Mouse (Mus musculus) G1E (cell line): ENCODE results near the gene Atf6. TPM values are rescaled to one million over a fixed set of nuclear protein-coding genes. Genes with fewer than 3 reads are reported as not detected.

ENCODE experiments used
- ATAC-seq: 2 replicates; pipeline ENCODE4 v1.8.0; 2016; ENCODE audit warnings: mild to moderate bottlenecking; ENCODE audit not compliant: insufficient number of reproducible peaks, poor library complexity, low FRiP score, severe bottlenecking; ENCODE audit errors: extremely low read depth
- DNase-seq: peaks from one replicate; pipeline ENCODE4 v3.0.0; 2012; ENCODE audit warnings: low spot score
- H3K27me3 ChIP-seq: 2 replicates; pipeline ENCODE4 v1.6.1; 2012; ENCODE audit warnings: mild to moderate bottlenecking, low read length, inconsistent platforms; ENCODE audit not compliant: insufficient read depth
- H3K36me3 ChIP-seq: replicated peaks from 2 replicates; pipeline ENCODE3; 2012; ENCODE audit warnings: mild to moderate bottlenecking, inconsistent platforms
- H3K4me1 ChIP-seq: 2 replicates; pipeline ENCODE4 v1.6.1; 2012; ENCODE audit warnings: low read depth, low read length, inconsistent platforms, mixed read lengths; ENCODE audit not compliant: insufficient read depth
- H3K4me3 ChIP-seq: 2 replicates; pipeline ENCODE4 v1.5.1; 2012; ENCODE audit warnings: low read depth, mild to moderate bottlenecking, inconsistent platforms, low read length, moderate library complexity, mixed read lengths
- H3K9me3 ChIP-seq: replicated peaks from 2 replicates; pipeline ENCODE4 v1.6.1; 2012; ENCODE audit warnings: inconsistent platforms
- CTCF ChIP-seq: IDR thresholded peaks from 2 replicates; pipeline ENCODE4 v1.5.1; 2012; ENCODE audit warnings: low read depth, low read length, inconsistent platforms, mixed read lengths
- GATA1 ChIP-seq: IDR thresholded peaks from 2 replicates; pipeline ENCODE4 v1.6.1; 2012; ENCODE audit warnings: borderline replicate concordance, low read length, inconsistent platforms, mixed read lengths
- GATA2 ChIP-seq: IDR thresholded peaks from 2 replicates; pipeline ENCODE4 v1.6.1; 2012; ENCODE audit warnings: low read depth, low read length, inconsistent platforms, borderline replicate concordance
- POLR2AphosphoS5 ChIP-seq: IDR thresholded peaks from 2 replicates; pipeline ENCODE4 v1.6.1; 2012; ENCODE audit warnings: low read depth, low read length, inconsistent platforms; ENCODE audit not compliant: insufficient replicate concordance
- TAL1 ChIP-seq: conservative IDR thresholded peaks from 2 replicates; pipeline ENCODE4 v1.6.1; 2012; ENCODE audit warnings: low read depth, low read length, inconsistent platforms, mixed read lengths
- polyA plus RNA-seq: library from polyadenylated mRNA; stranded (reverse); fragments of >175 nt; gene quantifications from 2 replicates; pipeline ENCODE4 v1.2.3, GENCODE M21; 2012
- total RNA-seq, 2 experiments: library from RNA; stranded (forward) in 1 of 2; stranded (reverse) in 1 of 2; fragments of 200-1000 nt in 1 of 2; fragments of >200 nt in 1 of 2; fragmentation: Nextera tagmentation in 1 of 2; gene quantifications; 2 replicates each; pipeline ENCODE4 v1.2.3; 2014 to 2017

Gene Atf6
- total and polyA plus RNA-seq, 3 experiments = 2.1 to 44.6 (median 22.7) TPM

DNA sequence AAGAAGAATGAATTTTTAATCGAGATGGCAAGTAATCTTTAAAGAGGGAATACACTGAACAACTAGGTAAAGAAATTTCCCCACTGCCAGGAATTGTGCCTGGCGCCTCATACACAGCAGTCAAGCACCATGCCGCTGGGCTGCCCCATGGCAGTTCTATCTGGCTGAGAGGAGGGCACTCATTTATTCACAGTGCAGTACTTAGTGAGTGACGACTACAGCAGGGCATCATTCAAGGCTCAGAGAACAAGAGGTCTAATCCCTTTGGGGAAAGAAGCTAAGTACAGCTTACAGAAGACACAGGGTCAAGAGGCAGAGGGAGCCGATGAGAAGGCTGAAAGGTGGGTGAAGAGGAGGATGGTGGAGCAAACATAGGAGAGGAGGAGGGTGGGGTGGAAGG is 54.7 kb downstream of the Atf6 start:
- DNase-seq = no peak
- H3K4me1 ChIP-seq = no peaks in the 10 kb centered on the region
- no peaks in the 10 kb centered on the region for H3K27me3 ChIP-seq
- TF ChIP-seq GATA1 (no peak), GATA2 (no peak), POLR2AphosphoS5 (no peak), CTCF (no peak), TAL1 (no peak)
- ATAC-seq = no peak
- H3K4me3 ChIP-seq = no peak overlapping the region
- H3K9me3 ChIP-seq = no peaks in the 10 kb centered on the region
- H3K36me3 ChIP-seq = peaks cover 70% of the 10 kb centered on the region

DNA sequence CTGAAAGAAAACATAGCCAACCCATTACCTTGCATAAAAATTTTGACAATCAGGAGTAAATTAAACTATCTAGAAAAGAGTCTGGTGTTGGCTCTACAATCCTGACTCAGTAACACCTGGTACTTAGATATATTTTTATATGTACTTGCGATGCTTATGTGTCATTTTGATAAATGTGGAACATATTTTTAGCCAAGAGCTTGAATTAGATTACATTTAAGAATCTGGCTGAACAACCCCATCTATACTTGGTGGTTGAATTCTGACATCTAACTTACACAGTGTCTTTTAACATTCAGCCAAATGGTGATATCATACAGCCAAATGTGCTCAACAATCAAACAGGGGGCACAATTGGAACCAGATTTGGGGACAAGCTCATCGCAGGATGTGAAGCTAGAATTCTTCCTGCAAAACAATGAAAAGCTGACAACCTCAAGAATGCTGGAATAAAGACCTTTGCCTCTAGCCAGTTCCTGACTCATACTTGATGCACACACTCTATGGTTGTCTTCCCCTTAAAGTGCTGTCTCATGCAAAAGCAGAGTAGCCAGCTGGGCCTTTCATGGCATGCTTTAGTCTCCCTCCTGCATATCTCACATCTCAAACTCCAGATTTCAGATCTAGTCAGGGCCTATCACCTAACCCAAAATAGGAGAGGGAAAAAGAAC is 59.8 kb downstream of the Atf6 start:
- H3K4me3 ChIP-seq = no peak overlapping the region
- H3K4me1 ChIP-seq = no peaks in the 10 kb centered on the region
- no peaks in the 10 kb centered on the region for H3K9me3 ChIP-seq
- no peak for DNase-seq
- TF ChIP-seq CTCF (no peak), GATA2 (no peak), POLR2AphosphoS5 (no peak), GATA1 (no peak), TAL1 (no peak)
- no peaks in the 10 kb centered on the region for H3K27me3 ChIP-seq
- no peak for ATAC-seq
- H3K36me3 ChIP-seq = peaks cover 56% of the 10 kb centered on the region

DNA sequence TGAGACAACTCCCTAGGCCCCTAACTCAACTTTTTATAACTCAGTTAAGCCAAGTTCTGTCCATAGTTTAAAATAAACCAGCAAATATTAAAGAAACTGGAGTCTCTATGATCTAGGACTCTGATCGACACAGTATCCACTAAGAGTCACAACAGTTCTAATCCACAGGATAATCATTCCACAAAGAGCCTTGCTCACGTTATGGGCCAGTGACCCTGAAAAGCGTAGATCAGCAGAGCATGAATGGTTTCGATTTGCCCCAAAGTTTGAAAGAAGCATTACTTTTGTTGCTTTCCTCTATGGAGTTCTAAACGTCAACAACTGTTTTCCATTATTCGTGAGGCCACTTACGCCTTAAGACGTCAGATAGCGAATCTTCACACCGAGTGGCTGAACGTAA is 62.9 kb downstream of the Atf6 start:
- ATAC-seq (no peak), DNase-seq (no peak)
- Histone ChIP-seq H3K27me3 (no peaks in the 10 kb centered on the region), H3K36me3 (peaks cover 51% of the 10 kb centered on the region), H3K9me3 (no peaks in the 10 kb centered on the region), H3K4me3 (no peak overlapping the region), H3K4me1 (peaks cover 10% of the 10 kb centered on the region)
- no peak for TF ChIP-seq GATA2
- TF ChIP-seq POLR2AphosphoS5 = no peak
- no peak for TF ChIP-seq CTCF

DNA sequence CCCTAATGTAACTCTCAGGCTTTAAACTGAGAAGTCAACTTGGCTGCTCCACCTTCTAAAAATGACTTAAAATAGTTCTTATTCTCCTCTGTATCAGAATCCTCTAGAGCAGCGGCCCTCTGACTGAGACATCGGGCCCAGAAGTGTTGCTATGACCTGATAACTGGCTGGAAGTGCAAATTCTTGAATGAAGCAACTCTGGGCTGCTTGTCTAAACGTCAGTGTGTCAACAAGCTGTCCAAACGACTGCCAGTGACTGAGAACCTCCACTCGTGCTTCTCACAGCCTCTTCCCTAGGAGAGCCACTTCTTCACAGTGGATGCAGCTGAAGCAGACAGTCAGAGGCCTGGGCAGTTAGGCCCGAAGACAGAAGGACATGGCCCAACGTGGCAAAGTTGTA is 64.9 kb downstream of the Atf6 start:
- ATAC-seq (no peak), DNase-seq (no peak)
- Histone ChIP-seq H3K9me3 (no peaks in the 10 kb centered on the region), H3K4me1 (peaks cover 10% of the 10 kb centered on the region), H3K4me3 (no peak overlapping the region), H3K36me3 (peaks cover 49% of the 10 kb centered on the region), H3K27me3 (no peaks in the 10 kb centered on the region)
- no peak for TF ChIP-seq POLR2AphosphoS5
- TF ChIP-seq CTCF = no peak

DNA sequence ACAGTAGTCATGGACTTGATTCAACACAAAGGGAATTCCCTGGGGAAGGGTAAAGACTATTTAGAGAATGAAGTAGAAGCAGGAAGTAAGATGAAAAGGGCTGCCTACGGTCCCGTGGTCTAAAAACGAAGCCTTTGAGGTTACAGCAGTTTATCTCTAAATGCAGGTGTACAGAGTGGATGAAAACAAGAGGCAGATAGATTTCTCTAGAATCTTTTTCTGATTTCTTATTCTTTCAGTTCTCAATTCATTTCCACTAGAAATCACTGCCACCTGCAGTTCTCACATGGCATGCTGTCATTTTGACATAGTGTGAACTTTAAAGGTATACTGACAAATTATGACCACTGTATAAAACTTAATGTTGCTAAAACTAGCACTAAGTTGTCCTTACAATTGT is 66.9 kb downstream of the Atf6 start:
- ATAC-seq (0 out of 2 replicates have a peak, but pooled peaks have one; percentile 22), DNase-seq (no peak)
- no peak overlapping the region for H3K4me3 ChIP-seq
- H3K27me3 ChIP-seq = no peaks in the 10 kb centered on the region
- no peaks in the 10 kb centered on the region for H3K9me3 ChIP-seq
- peaks cover 16% of the 10 kb centered on the region for H3K4me1 ChIP-seq
- peaks cover 51% of the 10 kb centered on the region for H3K36me3 ChIP-seq
- no peak for TF ChIP-seq GATA1
- no peak for TF ChIP-seq TAL1
- no peak for TF ChIP-seq POLR2AphosphoS5
- TF ChIP-seq CTCF = no peak
- no peak for TF ChIP-seq GATA2

DNA sequence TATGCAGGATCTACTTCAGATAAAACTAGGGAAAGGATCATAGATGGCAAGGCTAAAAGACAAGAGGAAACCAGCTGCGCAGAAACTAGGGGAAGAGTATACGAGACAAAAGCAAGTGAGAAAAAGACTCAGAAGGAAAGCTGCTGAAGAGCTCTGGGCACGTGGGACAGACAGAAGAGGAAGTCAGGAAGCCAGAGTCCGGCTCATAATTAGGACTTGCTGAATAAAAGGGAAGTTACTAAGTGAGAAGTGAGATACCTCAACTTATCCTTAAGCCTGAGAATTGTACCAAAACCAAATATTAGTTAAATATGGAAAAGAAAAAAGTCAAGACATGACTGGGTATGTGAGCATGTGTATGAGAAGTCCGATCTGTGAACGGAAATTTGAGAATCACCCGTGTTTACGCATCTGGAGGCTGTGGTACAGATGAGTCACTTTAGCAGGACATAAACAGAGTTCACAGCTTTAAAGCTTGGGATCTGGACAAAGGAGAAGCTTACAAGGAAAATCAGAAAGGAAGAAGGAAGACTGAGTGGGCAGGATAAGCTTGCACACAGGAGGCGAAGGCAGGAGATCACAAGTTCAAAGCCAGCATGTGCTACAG is 71.7 kb downstream of the Atf6 start:
- no peaks in the 10 kb centered on the region for H3K27me3 ChIP-seq
- H3K4me3 ChIP-seq = no peak overlapping the region
- H3K36me3 ChIP-seq = peaks cover 63% of the 10 kb centered on the region
- TF ChIP-seq CTCF (no peak), TAL1 (no peak), POLR2AphosphoS5 (no peak), GATA2 (no peak), GATA1 (no peak)
- H3K9me3 ChIP-seq = no peaks in the 10 kb centered on the region
- DNase-seq (no peak), ATAC-seq (peak; percentile 66)
- peaks cover 16% of the 10 kb centered on the region for H3K4me1 ChIP-seq
